Mouse (Mus musculus): ENCODE data around the gene Cd82.

GRCm38 (mm10) chr2:93512130-93512529 is 49.2 kb upstream of the Cd82 start:
- TF ChIP-seq POLR2A (IDR thresholded peaks at IDR 0.05; ENCODE audit: borderline replicate concordance, extremely low read depth, insufficient read depth, insufficient read length, poor library complexity, severe bottlenecking) (no peak), CTCF (IDR thresholded peaks at IDR 0.05; ENCODE audit: borderline replicate concordance, extremely low read depth, insufficient read depth, insufficient read length) (no peak)

Measured in brain, embryonic 14.5 days (tissue).